Mouse (Mus musculus): ENCODE data around the gene Thy1.

DNA sequence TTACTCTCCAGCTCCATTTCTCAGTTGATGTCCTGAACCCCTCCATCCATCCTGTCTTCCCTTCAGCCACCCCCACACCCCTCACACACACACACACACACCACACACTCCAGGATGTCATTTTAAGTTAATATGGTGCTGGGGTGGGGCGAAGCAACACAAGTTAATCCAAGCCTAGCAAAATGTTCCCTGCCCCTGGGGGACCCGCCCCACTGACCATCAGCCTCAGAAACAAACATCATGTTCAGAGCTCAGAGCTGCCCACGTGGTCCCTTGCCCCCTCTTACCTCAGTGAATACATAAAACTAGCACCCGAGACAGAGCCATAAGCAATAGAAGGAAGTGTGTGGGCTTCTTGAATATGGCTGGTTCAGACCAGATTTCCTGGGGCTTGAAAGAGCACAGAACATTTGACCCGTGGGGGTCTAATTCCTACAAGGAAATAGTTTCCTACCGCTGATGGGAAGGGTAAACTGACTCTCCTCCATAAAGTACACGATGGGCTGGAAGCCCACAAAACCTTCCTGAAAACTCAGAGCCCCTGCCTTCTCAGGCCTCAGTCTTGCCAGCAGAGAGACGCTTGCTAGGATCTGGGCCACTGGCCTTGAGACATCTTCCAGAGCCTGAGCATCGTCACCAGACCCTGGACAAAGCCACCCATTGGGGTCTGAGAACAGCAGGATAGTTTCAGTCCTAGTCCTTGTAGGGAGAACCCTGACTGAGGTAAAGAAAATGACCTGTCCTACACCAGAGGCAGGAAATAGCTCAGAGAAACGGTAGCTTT is 37.0 kb downstream of the Thy1 start:
- TF ChIP-seq CTCF (IDR thresholded peaks at IDR 0.05; ENCODE audit: borderline replicate concordance, extremely low read depth, insufficient read depth, insufficient read length): no peak
- TF ChIP-seq POLR2A (IDR thresholded peaks at IDR 0.05; ENCODE audit: borderline replicate concordance, extremely low read depth, insufficient read depth, insufficient read length, poor library complexity, severe bottlenecking): no peak

All from brain, embryonic 14.5 days (tissue).